7 mouse cellular contexts compared by ENCODE assay signal in the genomic region with DNA sequence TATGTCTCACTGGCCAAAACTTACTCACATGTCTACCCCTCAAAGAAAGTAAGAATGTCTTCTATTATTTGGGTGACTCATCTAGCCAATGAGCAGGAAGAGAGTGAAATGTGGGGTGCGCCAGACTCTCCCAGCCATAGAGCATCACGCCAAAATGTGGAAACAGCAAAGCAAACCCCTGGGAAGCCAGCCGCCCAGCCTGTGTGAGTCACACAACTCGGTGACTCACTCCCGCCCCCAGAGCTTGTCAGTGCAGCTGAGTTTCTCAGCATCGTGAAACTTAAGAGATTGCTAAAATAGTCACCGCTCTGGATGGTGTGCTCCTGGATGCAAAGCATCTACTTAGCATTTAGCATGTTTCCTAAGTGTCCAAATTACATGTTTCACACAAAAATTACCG. TPM values are rescaled to one million over a fixed set of nuclear protein-coding genes. Genes with fewer than 3 reads are reported as not detected.
DNase-seq lines count a peak whose midpoint lies in the region; ATAC-seq and TF ChIP-seq lines count a peak whose summit lies in the region.

No protein-coding gene starts in this region.

- H3K9ac ChIP-seq in limb, embryonic 14.5 days (ENCODE audit: low read depth, low read length, severe bottlenecking) = no peak overlapping the region

- H3K27me3 ChIP-seq in limb, embryonic 14.5 days (ENCODE audit: control insufficient read depth, insufficient read depth, low read length) = no peaks in the 10 kb centered on the region
- H3K27me3 ChIP-seq in thymus, adult 2 months (ENCODE audit: control insufficient read depth, insufficient read depth, low read length) = no peaks in the 10 kb centered on the region

- peaks cover 21% of the 10 kb centered on the region for H3K4me1 ChIP-seq in limb, embryonic 14.5 days (ENCODE audit: control insufficient read depth, insufficient read depth, low read length)
- no peaks in the 10 kb centered on the region for H3K4me1 ChIP-seq in thymus, adult 2 months (replicated peaks; ENCODE audit: control insufficient read depth, insufficient read depth, low read length)

- WGBS in limb, embryonic 14.5 days = 37% methylated on average over 8 of the region's 8 CpGs
- WGBS in thymus, adult 2 months = 56% methylated on average over 8 of the region's 8 CpGs

- H3K27ac ChIP-seq in limb, embryonic 14.5 days (replicated peaks; ENCODE audit: low read depth, low read length) = no peak overlapping the region
- no peak overlapping the region for H3K27ac ChIP-seq in thymus, adult 2 months (ENCODE audit: control insufficient read depth, insufficient read depth, low read length)

- H3K4me3 ChIP-seq in limb, embryonic 14.5 days (replicated peaks; ENCODE audit: low read length) = no peak overlapping the region
- no peak overlapping the region for H3K4me3 ChIP-seq in thymus, adult 2 months (ENCODE audit: control insufficient read depth, insufficient read depth, low read length)

- no peaks in the 10 kb centered on the region for H3K36me3 ChIP-seq in limb, embryonic 14.5 days (ENCODE audit: control insufficient read depth, insufficient read depth, low read length)
- no peaks in the 10 kb centered on the region for H3K36me3 ChIP-seq in thymus, adult 2 months (ENCODE audit: control insufficient read depth, insufficient read depth, low read length)

- no peak for TF ChIP-seq POLR2A in limb, embryonic 14.5 days (IDR thresholded peaks at IDR 0.05; ENCODE audit: borderline replicate concordance, extremely low read depth, insufficient read depth, insufficient read length)
- TF ChIP-seq POLR2A in thymus, adult 2 months (IDR thresholded peaks at IDR 0.05; ENCODE audit: control insufficient read depth, extremely low read depth, insufficient read depth, low read length, poor library complexity) = no peak

- peak; percentile 91 for ATAC-seq in inflammation-experienced regulatory T-cells, adult 6 months
- peak; percentile 55; the same call in 1 of the 2 replicates for ATAC-seq in limb, embryonic 14.5 days (ENCODE audit: low FRiP score, low read depth)

- no peak for TF ChIP-seq CTCF in thymus, adult 2 months (IDR thresholded peaks at IDR 0.05; ENCODE audit: borderline replicate concordance, control insufficient read depth, extremely low read depth, insufficient read depth, low read length, poor library complexity)

- H3K4me2 ChIP-seq in limb, embryonic 14.5 days (replicated peaks; ENCODE audit: low read depth, low read length, severe bottlenecking) = peak overlapping the region; percentile 9; the same call in 1 of the 2 replicates

- DNase-seq in MN1 (ENCODE audit: low spot score) = peak; percentile 76
- peak; percentile 83 to 84 for DNase-seq in adrenal gland, postnatal 36 days
- DNase-seq in gastrocnemius, postnatal 10 days = peak; percentile 62
- peak; percentile 68 for DNase-seq in limb, embryonic 14.5 days (ENCODE audit: low spot score)
- peak; percentile 9 to 25 for DNase-seq in natural killer cell, adult 2 months (ENCODE audit: low spot score in 2 of 2)
- no peak for DNase-seq in thymus, adult 2 months

- H3K9me3 ChIP-seq in limb, embryonic 14.5 days (ENCODE audit: control insufficient read depth, low read length) = no peaks in the 10 kb centered on the region

RNA-seq across cellular contexts. Expression of gene Noct, which starts 28.9 kb away (rescaled TPM):
- 10 to 100 TPM; 18.4 to 31.1 TPM for total RNA-seq in adrenal gland, postnatal 36 days (2021)
- total RNA-seq in gastrocnemius, postnatal 10 days (2021) = 10 to 100 TPM; 11.0 to 14.3 TPM
- polyA plus RNA-seq in inflammation-experienced regulatory T-cells, adult 6 months (2017; shearing (Covaris generic)) = 1 to 10 TPM; 2.2 to 4.3 (median 3.5) TPM
- 18.0 and 23.3 TPM in 2 replicates for polyA plus RNA-seq in limb, embryonic 14.5 days (2012; rRNA removed)
- polyA plus RNA-seq in limb, embryonic 14.5 days (2014; fragmentation: Nextera tagmentation; extraction: Ambion mirVana) = 10.0 and 11.7 TPM in 2 replicates
- 30.8 and 35.8 TPM in 2 replicates for polyA plus RNA-seq in thymus, adult 2 months (2012; rRNA removed)
